In the genomic region with DNA sequence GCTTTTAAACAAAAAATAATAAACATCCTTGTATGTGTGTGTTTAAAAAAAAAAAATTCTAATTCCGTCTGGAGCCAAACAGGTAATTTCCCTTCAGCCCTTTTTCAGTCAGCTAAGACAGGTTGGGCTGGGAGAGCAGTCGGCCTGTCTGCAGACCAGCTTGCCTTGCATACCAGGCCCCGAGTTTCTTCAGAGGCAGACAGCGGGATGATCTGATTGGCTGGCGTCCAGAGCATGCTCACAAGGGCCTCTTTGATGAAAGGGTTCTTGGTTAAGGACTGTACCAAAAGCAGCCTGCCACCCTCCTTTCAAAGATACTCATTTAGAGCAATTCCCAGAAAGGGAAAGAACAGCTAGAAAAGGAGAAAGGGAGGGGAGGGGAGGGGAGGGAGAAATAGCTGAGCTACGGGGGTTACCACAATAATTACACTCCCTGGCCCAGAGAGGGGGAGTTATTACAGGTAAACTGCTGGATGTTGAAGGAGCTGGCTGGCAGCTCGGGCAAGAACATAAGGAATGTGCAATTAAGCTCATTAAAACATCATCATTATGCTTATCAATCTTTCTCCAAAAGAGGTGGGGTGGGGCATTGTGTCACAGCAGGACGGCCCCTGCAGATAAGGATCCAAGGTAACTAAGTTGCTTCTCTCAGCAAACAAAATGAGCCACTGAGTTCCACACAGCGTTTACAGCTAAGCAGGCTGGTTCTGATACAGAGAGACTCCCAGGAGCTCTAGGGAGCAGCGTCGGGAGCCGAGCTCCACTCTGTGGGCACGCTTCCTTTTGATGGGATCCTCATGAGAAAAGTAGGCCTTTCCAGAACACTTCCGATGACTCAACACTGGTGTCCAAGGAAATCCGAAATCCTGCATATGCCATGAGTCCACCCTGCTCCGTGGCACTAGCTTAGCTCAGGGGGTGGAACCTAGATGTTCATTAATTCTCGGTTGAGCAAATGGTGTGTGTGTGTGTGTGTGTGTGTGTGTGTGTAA, we compare ENCODE assay signal across 8 mouse cellular contexts.
DNase-seq lines count a peak whose midpoint lies in the region; ATAC-seq lines count a peak whose summit lies in the region.

No protein-coding gene starts in this region.

- no peaks in the 10 kb centered on the region for H3K9me3 ChIP-seq in lung, embryonic 15.5 days
- H3K9me3 ChIP-seq in midbrain, embryonic 16.5 days (replicated peaks; ENCODE audit: control insufficient read depth, low read length, poor library complexity, severe bottlenecking): no peaks in the 10 kb centered on the region

- no peak overlapping the region for H3K27ac ChIP-seq in lung, embryonic 15.5 days
- peak overlapping the region; percentile 30 for H3K27ac ChIP-seq in midbrain, embryonic 16.5 days (ENCODE audit: low read length)

- no peak for DNase-seq in lung, adult 18-20 months
- peak; percentile 29 for DNase-seq in cerebellum, adult 9-11 months
- DNase-seq in frontal cortex, postnatal 36 days (ENCODE audit: low spot score in 2 of 2): peak; percentile 45 to 49
- DNase-seq in layer of hippocampus, postnatal 10 days (ENCODE audit: low spot score in 2 of 2): peak; percentile 63 to 73
- DNase-seq in c-Kit-positive CD71-positive TER-119-positive erythroid progenitor cells, embryonic 14.5 days (ENCODE audit: low spot score): no peak

- WGBS in lung, embryonic 15.5 days: 46% methylated on average over 17 of the region's 17 CpGs
- 38% methylated on average over 17 of the region's 17 CpGs for WGBS in midbrain, embryonic 16.5 days

- no peaks in the 10 kb centered on the region for H3K27me3 ChIP-seq in lung, embryonic 15.5 days
- H3K27me3 ChIP-seq in midbrain, embryonic 16.5 days (ENCODE audit: control insufficient read depth, insufficient read depth, low read depth, low read length): no peaks in the 10 kb centered on the region

- H3K4me1 ChIP-seq in lung, embryonic 15.5 days: peaks cover 16% of the 10 kb centered on the region
- H3K4me1 ChIP-seq in midbrain, embryonic 16.5 days (ENCODE audit: control insufficient read depth, insufficient read depth, low read length): peaks cover 15% of the 10 kb centered on the region

- H3K4me3 ChIP-seq in lung, embryonic 15.5 days: no peak overlapping the region
- H3K4me3 ChIP-seq in midbrain, embryonic 16.5 days (ENCODE audit: low read depth, low read length): no peak overlapping the region

- H3K9ac ChIP-seq in lung, embryonic 15.5 days: no peak overlapping the region
- 0 out of 2 replicates have a peak overlapping the region, but pooled peaks have one; percentile 0 for H3K9ac ChIP-seq in midbrain, embryonic 16.5 days (ENCODE audit: low read depth, low read length)

- no peaks in the 10 kb centered on the region for H3K36me3 ChIP-seq in lung, embryonic 15.5 days
- H3K36me3 ChIP-seq in midbrain, embryonic 16.5 days (ENCODE audit: control insufficient read depth, insufficient read depth, low read length): no peaks in the 10 kb centered on the region

- ATAC-seq in lung, embryonic 15.5 days (ENCODE audit: borderline replicate concordance, extremely low read depth, low FRiP score, low TSS enrichment): peak; percentile 46; the same call in 1 of the 2 replicates
- peak; percentile 94 for ATAC-seq in midbrain, embryonic 16.5 days
- no peak for ATAC-seq in granulocyte monocyte progenitor cell, adult 5-6 weeks (replicated peaks; ENCODE audit: poor library complexity, severe bottlenecking)

- no peak overlapping the region for H3K4me2 ChIP-seq in lung, embryonic 15.5 days
- H3K4me2 ChIP-seq in midbrain, embryonic 16.5 days (ENCODE audit: low read length): no peak overlapping the region

Comparison
In these comparisons a context has a peak if more than half of its experiments do, and no peak if none do; other contexts are left out.
1. DNase-seq: peak in cerebellum, adult 9-11 months (single experiment), frontal cortex, postnatal 36 days (2 of 2) and layer of hippocampus, postnatal 10 days (2 of 2); none in lung, adult 18-20 months (0 of 2) and c-Kit-positive CD71-positive TER-119-positive erythroid progenitor cells, embryonic 14.5 days (single experiment).